Mouse (Mus musculus) small intestine, adult 2 months (tissue): ENCODE results near the gene Ice2. TPM values are rescaled to one million over a fixed set of nuclear protein-coding genes. Genes with fewer than 3 reads are reported as not detected.

Source experiments
- H3K27ac ChIP-seq: fragments of 200-500 bp; 2 replicates; pipeline ENCODE4 v1.5.1; 2012; ENCODE audit warnings: low read depth, low read length, control low read depth, inconsistent platforms; ENCODE audit not compliant: insufficient read depth
- H3K27me3 ChIP-seq: fragments of 200-500 bp; 2 replicates; pipeline ENCODE4 v1.6.1; 2012; ENCODE audit warnings: mild to moderate bottlenecking, moderate library complexity, low read length, inconsistent platforms; ENCODE audit not compliant: control insufficient read depth, insufficient read depth
- H3K36me3 ChIP-seq: fragments of 200-500 bp; 2 replicates; pipeline ENCODE4 v1.6.1; 2012; ENCODE audit warnings: mild to moderate bottlenecking, low read length, control low read depth, inconsistent platforms; ENCODE audit not compliant: control insufficient read depth, insufficient read depth
- H3K4me1 ChIP-seq: fragments of 200-500 bp; 2 replicates; pipeline ENCODE4 v1.6.1; 2012; ENCODE audit warnings: low read length, inconsistent platforms, mixed read lengths; ENCODE audit not compliant: control insufficient read depth, insufficient read depth, insufficient read length
- H3K4me3 ChIP-seq: fragments of 200-500 bp; 2 replicates; pipeline ENCODE4 v1.5.1; 2012; ENCODE audit warnings: low read depth, mild to moderate bottlenecking, control low read depth, inconsistent platforms, low read length, moderate library complexity
- CTCF ChIP-seq: fragments of 200-500 bp; IDR thresholded peaks from 2 replicates; pipeline ENCODE4 v1.5.1; 2012; ENCODE audit warnings: low read depth, mild to moderate bottlenecking, control low read depth, inconsistent platforms, low read length, moderate library complexity, mixed read lengths; ENCODE audit not compliant: insufficient replicate concordance, insufficient read length; ENCODE audit errors: extremely low read depth
- POLR2A ChIP-seq: fragments of 200-500 bp; IDR thresholded peaks from 2 replicates; pipeline ENCODE4 v1.6.1; 2012; ENCODE audit warnings: low read depth, mild to moderate bottlenecking, control low read depth, inconsistent platforms, low read length, moderate library complexity
- WGBS: fragments of 180-500 bp; shearing (Covaris S2); methylation state at CpG from one replicate; pipeline ENCODE4 v1.1.7; 2018; 5-methylcytosine and 5-hydroxymethylcytosine counted together
- polyA plus RNA-seq: library from polyadenylated mRNA; depleted of rRNA; stranded (reverse); fragments of >200 nt; gene quantifications from 2 replicates; pipeline ENCODE4 v1.2.3, GENCODE M21; 2012; rRNA removed

Ice2 gene
- polyA plus RNA-seq, 1 experiment, result 0.46 TPM

DNA sequence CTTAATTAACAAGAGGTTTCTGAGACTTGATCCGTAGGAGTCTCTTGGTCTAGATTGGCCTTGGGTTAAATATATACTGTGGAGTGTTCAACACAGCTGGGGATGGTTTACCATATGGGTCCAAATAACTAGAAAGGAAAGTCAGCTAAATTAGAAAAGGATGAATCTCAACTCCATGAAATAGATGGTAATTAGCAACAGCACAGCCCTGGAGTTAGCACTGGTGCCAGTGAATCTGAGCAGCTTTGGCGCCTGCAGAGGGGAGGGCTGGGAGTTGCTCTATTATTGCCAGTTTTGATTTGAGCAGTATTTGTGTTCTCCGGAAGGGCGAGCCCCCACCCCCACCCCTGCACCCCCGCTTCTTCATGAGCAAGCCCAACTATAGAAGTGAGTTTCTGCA is 72.7 kb downstream of the Ice2 start:
- Histone ChIP-seq H3K27ac (no peak overlapping the region), H3K4me3 (no peak overlapping the region)
- no peak for TF ChIP-seq POLR2A
- TF ChIP-seq CTCF, result no peak

DNA sequence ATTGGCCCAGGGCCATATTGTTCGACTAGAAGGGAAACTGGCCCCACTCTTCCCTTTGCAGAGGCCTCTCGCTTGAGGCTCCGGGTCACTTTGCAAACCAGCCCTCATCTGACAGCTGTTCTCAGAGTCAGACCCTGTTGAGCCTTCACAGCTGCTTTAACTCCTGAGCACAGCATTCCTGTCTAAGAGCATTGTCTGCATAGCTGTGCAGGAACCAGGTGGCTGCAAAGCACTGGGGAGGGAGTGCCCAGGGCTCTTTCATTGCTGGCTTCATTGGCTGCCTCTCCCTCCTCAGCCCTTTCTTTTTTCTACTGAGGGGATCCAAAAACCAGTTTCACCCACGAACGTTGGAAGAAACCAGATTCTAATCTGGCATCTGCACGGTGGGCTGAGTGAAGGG is 73.2 kb downstream of the Ice2 start:
- Histone ChIP-seq H3K4me1 (peaks cover 31% of the 10 kb centered on the region; the same call in 1 of the 2 replicates), H3K27me3 (no peaks in the 10 kb centered on the region), H3K36me3 (peaks cover 75% of the 10 kb centered on the region), H3K27ac (no peak overlapping the region), H3K4me3 (no peak overlapping the region)
- 14% methylated on average over 6 of the region's 6 CpGs for WGBS
- TF ChIP-seq CTCF, result no peak
- no peak for TF ChIP-seq POLR2A

More for the DNA sequence above, 72.7 kb downstream of the Ice2 start:
- Histone ChIP-seq H3K27me3 (no peaks in the 10 kb centered on the region), H3K36me3 (peaks cover 76% of the 10 kb centered on the region), H3K4me1 (peaks cover 36% of the 10 kb centered on the region; the same call in 1 of the 2 replicates)
- WGBS, result 56% methylated on average over 5 of the region's 5 CpGs

DNA sequence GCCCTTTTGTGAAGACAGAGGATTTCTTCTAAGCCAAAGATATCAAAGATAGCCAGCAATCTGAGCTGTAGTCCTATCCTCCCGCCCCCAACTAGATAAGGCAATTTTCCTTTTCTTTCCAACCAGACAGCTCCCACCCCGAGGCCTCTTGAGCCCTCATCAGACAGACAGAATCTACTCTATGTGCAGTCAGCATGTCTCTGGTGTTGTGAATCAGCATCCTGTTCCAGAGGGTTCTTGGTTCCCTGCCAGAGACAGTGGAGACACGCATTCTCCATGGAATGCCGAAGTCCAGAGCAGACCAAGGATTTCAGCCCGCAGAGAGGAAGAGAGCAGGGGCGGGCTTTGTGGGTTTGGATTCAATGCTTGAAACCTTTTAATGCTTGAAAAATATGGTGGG is 75.0 kb downstream of the Ice2 start:
- peak overlapping the region; percentile 25; the same call in 1 of the 2 replicates for H3K27ac ChIP-seq
- no peaks in the 10 kb centered on the region for H3K27me3 ChIP-seq
- H3K4me3 ChIP-seq, result no peak overlapping the region
- peaks cover 18% of the 10 kb centered on the region; the same call in 1 of the 2 replicates for H3K4me1 ChIP-seq
- TF ChIP-seq POLR2A, result no peak
- TF ChIP-seq CTCF, result no peak
- WGBS, result 60% methylated on average over 6 of the region's 6 CpGs
- H3K36me3 ChIP-seq, result peaks cover 80% of the 10 kb centered on the region

DNA sequence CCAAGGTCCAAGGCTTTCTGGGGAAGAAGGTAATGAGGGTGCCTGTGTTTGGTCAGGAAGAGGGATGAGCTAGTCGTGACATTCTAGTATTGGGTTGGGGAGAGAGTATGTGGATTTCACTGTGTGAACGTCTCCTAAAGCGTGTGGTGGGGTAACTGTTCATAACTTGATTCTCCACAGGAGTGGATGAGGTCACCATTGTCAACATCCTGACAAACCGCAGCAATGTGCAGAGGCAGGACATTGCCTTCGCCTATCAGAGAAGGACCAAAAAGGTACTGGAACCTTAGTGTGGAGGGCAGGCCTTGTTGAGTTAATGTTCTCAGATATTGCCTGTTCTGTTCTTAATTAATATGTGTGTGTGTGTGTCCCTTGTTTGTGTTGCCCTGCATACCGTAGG is 78.2 kb downstream of the Ice2 start:
- Histone ChIP-seq H3K4me3 (no peak overlapping the region), H3K27ac (no peak overlapping the region), H3K27me3 (no peaks in the 10 kb centered on the region), H3K4me1 (peaks cover 2% of the 10 kb centered on the region; the same call in 1 of the 2 replicates), H3K36me3 (peaks cover 81% of the 10 kb centered on the region)
- no peak for TF ChIP-seq CTCF
- no peak for TF ChIP-seq POLR2A
- 85% methylated on average over 6 of the region's 6 CpGs for WGBS

DNA sequence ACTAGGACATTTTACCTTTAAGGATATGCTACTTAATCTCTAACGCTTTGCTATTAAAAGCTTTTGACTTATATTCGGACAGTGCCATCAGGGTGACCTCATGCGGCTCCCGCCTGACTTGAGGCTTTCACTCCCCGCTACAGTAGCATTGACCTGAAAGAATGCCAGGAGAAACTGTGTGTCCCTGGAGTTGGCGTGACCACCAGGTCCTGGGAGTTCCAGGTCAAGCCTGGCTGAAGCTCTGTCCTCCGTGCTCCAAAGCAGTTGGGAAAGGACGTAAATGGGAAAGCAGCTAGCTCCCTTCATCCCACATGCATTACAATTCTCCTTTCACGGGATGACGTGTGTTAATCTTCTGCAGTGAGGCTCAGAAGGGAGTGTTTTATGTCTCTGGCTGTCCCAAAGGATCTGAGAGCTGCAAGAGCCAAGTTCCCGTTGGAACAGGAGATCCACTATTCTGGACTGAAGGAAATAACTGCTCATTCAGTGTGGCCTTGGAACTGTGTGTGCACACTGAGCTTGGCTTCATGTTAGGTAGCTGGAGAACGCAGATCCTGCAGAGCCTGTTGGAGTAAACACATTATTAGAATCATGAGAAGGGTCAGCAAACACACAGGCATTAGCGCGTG is 79.6 kb downstream of the Ice2 start:
- H3K36me3 ChIP-seq, result peaks cover 81% of the 10 kb centered on the region
- H3K4me1 ChIP-seq, result no peaks in the 10 kb centered on the region
- H3K27ac ChIP-seq, result peak overlapping the region; percentile 22; the same call in 1 of the 2 replicates
- no peaks in the 10 kb centered on the region for H3K27me3 ChIP-seq
- 75% methylated on average over 14 of the region's 14 CpGs for WGBS
- H3K4me3 ChIP-seq, result no peak overlapping the region
- TF ChIP-seq CTCF, result no peak
- TF ChIP-seq POLR2A, result no peak

DNA sequence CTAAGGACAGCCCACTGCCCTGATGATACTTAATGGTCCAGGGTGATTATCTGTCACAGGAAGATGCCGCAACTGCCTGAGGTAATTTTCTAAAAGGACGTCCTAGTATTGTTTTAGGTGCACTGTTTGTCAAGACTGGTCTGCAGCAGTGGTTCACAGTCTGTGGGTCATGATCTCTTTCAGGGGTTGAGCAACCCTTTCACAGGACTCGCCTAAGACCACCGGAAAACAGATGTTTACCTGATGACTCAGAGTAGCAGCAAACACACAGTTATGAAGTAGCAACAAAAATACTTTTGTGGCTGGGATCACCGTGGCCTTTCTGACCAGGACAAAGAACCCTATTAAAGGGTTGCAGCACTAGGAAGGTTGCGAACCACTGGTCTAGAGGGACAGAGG is 80.1 kb downstream of the Ice2 start:
- H3K27me3 ChIP-seq, result no peaks in the 10 kb centered on the region
- TF ChIP-seq POLR2A (no peak), CTCF (no peak)
- no peak overlapping the region for H3K4me3 ChIP-seq
- H3K36me3 ChIP-seq, result peaks cover 80% of the 10 kb centered on the region
- 71% methylated on average over 6 of the region's 6 CpGs for WGBS
- H3K4me1 ChIP-seq, result no peaks in the 10 kb centered on the region
- peak overlapping the region; percentile 22; the same call in 1 of the 2 replicates for H3K27ac ChIP-seq

DNA sequence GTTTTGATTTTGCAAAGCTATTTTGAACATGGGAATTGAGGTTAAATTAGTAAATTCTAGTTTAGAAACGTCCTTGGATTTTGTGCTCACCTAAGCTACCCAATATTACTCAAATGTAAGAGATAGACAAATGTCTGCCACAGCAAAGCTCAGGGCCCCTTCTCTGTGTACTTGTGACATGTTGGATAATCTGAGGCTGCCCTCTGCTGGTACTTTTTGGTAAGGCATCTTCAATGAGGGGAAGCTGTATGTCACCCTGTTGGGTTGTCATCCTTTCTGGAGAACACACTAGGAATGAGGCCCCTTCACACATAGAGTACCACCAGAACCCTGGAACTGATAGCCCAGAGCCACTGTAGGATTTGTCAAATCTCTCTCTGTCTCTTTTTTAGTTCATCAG is 82.6 kb downstream of the Ice2 start:
- 5% methylated on average over 1 of the region's 1 CpGs for WGBS
- Histone ChIP-seq H3K27me3 (no peaks in the 10 kb centered on the region), H3K27ac (no peak overlapping the region), H3K4me1 (no peaks in the 10 kb centered on the region), H3K4me3 (no peak overlapping the region), H3K36me3 (peaks cover 87% of the 10 kb centered on the region)
- no peak for TF ChIP-seq POLR2A
- TF ChIP-seq CTCF, result no peak

Other genes with a start within 250 kb of the Ice2 start
- 269 and 791 TPM in 2 replicates for gene Anxa2, start 55.7 kb downstream of the Ice2 start, polyA plus RNA-seq